Mouse (Mus musculus) heart, postnatal 4 days (tissue): ENCODE measurements around the gene Gm2115. TPM values are rescaled to one million over a fixed set of nuclear protein-coding genes. Genes with fewer than 3 reads are reported as not detected.

Source experiments
- total RNA-seq, 2 experiments: library from RNA; stranded (reverse); gene quantifications; 2 replicates each; pipeline ENCODE4 v1.2.3; 2021

Gene Gm2115
- total RNA-seq, 2 experiments from 2014 or later: 0.07 TPM

Other genes starting within 250 kb of the Gm2115 start
- gene Arnt2, start 118.8 kb upstream of the Gm2115 start, total RNA-seq: 1 to 10 TPM; 1.5 to 1.7 TPM
- 1 to 10 TPM; 5.5 to 5.7 TPM for gene Fah, start 77.8 kb downstream of the Gm2115 start, total RNA-seq
- gene Zfand6, start 161.0 kb downstream of the Gm2115 start, total RNA-seq: 10 to 100 TPM; 95.1 to 96.2 TPM